Mouse (Mus musculus) CD4-positive naive resting alpha-beta T cell, adult 57 days (primary cell): Measurements from ENCODE around the gene Tceal8. TPM values are rescaled to one million over a fixed set of nuclear protein-coding genes. Genes with fewer than 3 reads are reported as not detected.

Experiments used
- total RNA-seq: library from RNA; stranded (reverse); gene quantifications from one replicate; pipeline ENCODE4 v1.2.4, GENCODE M21; 2023

Gene Tceal8
- total RNA-seq: 1.6 TPM

GRCm38 (mm10) chrX:136172118-136172551 lies at the start of gene Tceal8:
Gene Tceal8, minus strand, starts transcription at chrX:136172342.

DNA sequence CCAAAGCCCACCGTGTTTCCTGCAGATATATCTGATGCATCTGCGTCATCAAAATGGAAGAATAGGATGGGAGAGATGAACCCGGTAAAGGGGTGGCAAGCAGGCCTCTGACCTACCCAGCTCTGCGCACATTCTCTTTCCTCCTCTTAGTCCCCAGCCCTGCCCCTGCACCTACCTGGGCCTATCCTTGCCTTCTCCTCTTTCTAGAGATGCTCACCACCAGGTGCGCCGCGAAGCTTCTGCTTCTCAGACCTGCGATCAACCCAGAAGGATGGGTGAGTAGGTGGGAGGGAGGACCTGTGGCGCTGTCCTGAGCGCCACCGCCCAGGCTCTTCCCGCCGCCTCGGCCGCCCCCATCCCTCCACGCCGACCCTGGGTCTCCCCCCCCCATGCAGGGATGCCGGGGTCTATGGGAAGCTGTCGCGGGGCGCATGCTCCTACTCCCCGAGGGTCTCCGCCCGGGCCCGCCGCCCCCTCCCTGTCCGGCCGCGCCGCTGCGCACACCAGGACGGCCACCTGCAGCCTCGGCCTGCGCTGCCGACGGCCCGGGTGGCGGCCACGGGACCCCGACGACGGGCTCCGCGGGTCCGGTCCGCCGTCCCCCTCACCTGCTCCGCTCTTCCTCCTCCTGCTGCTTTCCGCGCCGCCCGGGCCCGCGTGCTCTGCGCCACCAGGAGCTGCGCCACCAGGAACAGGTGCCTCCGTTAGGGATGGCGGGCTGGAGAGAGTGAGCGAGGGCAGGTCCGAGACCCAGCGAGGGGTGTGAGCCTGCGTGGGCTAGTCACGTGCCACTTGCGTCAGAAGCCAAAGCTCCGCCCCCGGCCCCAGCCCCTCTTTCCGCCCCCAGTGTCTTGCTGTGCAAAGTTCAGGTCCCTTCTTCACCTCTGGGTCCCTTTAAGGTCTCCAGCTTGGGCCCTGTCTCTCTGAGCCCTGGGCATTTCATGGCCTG lies 42.9 kb upstream of the Tceal8 start, which contains the start of the genes Tceal7 and Bex1:
Gene Tceal7 (plus strand): TSS at position 51 of the 949 bp plus-strand sequence.
Gene Bex1 (minus strand): TSS at position 785 of the 949 bp plus-strand sequence.

DNA sequence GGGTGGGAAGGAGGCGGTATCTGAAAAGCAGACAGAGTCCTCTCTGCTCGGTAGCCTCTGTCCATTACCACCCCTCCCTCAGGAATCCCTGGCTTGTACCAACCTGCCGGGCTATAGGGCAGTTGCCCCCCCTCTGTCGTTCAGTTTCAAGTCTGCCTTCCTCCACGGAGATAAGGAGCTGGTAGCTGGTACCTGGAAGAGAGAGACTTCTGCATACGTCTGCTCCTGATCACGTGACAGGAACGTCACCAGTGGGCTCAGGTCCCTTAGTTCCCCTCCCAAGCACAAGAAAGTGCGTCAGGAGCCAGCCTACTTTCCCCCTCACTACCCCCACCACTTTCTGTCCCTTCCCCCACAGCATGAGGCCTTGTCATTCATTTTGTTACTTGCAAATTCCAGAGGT lies 31.5 kb upstream of the Tceal8 start, which contains the start of gene Tceal5:
Gene Tceal5 (minus strand): TSS at position 213 of the 403 bp plus-strand sequence.

DNA sequence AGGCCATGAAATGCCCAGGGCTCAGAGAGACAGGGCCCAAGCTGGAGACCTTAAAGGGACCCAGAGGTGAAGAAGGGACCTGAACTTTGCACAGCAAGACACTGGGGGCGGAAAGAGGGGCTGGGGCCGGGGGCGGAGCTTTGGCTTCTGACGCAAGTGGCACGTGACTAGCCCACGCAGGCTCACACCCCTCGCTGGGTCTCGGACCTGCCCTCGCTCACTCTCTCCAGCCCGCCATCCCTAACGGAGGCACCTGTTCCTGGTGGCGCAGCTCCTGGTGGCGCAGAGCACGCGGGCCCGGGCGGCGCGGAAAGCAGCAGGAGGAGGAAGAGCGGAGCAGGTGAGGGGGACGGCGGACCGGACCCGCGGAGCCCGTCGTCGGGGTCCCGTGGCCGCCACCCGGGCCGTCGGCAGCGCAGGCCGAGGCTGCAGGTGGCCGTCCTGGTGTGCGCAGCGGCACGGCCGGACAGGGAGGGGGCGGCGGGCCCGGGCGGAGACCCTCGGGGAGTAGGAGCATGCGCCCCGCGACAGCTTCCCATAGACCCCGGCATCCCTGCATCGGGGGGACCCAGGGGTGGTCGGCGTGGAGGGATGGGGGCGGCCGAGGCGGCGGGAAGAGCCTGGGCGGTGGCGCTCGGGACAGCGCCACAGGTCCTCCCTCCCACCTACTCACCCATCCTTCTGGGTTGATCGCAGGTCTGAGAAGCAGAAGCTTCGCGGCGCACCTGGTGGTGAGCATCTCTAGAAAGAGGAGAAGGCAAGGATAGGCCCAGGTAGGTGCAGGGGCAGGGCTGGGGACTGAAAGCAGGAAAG lies 33.1 kb downstream of the Tceal8 start, which contains the start of gene Bex4:
Gene Bex4 (plus strand): TSS at position 170 of the 813 bp plus-strand sequence.

Other genes starting within 250 kb of the Tceal8 start
- 3.6 TPM for gene Arxes2, start 178.5 kb downstream of the Tceal8 start, total RNA-seq
- gene Arxes1, start 139.0 kb downstream of the Tceal8 start, total RNA-seq: 0.50 TPM
- 2.7 TPM for gene Bex2, start 104.1 kb downstream of the Tceal8 start, total RNA-seq
- not detected for gene Nxf3, start 87.1 kb downstream of the Tceal8 start, total RNA-seq
- gene Bex4, start 33.3 kb downstream of the Tceal8 start, total RNA-seq: not detected
- gene Tceal5, start 31.5 kb upstream of the Tceal8 start, total RNA-seq: not detected
- not detected for gene Tceal7, start 42.4 kb upstream of the Tceal8 start, total RNA-seq
- 3.6 TPM for gene Bex1, start 43.2 kb upstream of the Tceal8 start, total RNA-seq
- 42.6 TPM for gene Tceal9, start 72.7 kb upstream of the Tceal8 start, total RNA-seq
- gene Bex3, start 97.9 kb upstream of the Tceal8 start, total RNA-seq: 94.9 TPM